Mouse (Mus musculus): ENCODE measurements around the gene Slc6a13. TPM values are rescaled to one million over a fixed set of nuclear protein-coding genes. Genes with fewer than 3 reads are reported as not detected.
A peak's percentile ranks its signal among the peaks of the same experiment; 100 is the strongest.

The Slc6a13 gene
- polyA plus RNA-seq, 1 experiment from 2014 or later, result 0.92 TPM

DNA sequence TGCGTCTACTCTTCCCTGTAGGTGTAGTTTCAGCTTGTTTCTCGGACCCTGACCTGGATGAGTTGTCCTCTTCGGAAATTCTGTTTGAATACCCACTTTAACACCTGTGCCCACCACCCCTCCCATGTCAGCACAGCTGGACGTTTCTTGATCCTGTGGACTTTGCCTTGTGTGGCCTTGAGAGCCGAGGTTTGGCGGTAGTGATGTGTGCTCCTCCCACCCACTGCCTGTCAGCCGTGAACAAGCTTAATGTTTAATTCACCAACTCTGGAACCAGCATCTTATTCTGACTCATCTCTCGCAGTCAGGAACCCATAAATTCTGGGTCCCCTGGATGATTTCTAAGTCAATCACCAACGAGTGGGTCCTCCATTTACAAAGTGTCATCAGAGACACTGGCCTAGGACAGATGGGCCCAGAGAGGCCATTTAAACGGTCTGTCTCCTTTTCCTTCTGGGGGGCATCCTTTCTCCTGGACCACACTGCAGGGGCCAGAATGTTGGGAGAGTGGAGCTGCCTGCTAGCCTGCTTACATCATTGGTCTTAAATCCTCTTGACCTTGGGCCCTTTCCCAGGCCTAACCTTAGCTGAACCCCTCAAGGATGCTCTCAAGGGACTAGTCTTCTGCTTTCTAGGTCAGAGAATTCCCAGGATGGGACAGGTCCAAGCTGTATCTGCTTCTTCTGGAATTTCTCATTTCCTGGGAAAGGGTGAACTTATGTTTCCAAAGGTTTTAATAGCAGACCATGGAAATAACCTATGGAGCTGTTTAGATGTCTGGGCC is 71.4 kb downstream of the Slc6a13 start:
- H3K4me1 ChIP-seq (ENCODE audit: insufficient read depth), result no peaks in the 10 kb centered on the region
- no peak for TF ChIP-seq CTCF (IDR thresholded peaks at IDR 0.05; ENCODE audit: low read depth)
- no peak overlapping the region for H3K27ac ChIP-seq (ENCODE audit: low read depth)
- H3K9ac ChIP-seq, result no peak overlapping the region
- no peaks in the 10 kb centered on the region for H3K36me3 ChIP-seq (ENCODE audit: insufficient read depth)
- H3K9me3 ChIP-seq (ENCODE audit: low read depth, low read length), result no peaks in the 10 kb centered on the region
- no peak overlapping the region for H3K4me2 ChIP-seq
- no peak for DNase-seq
- H3K27me3 ChIP-seq (ENCODE audit: insufficient read depth, low read length), result no peaks in the 10 kb centered on the region
- ATAC-seq (ENCODE audit: insufficient read depth), result no peak
- no peak overlapping the region for H3K4me3 ChIP-seq (ENCODE audit: low read depth, low read length)
- 62% methylated on average over 10 of the region's 10 CpGs for whole genome bisulfite sequencing

DNA sequence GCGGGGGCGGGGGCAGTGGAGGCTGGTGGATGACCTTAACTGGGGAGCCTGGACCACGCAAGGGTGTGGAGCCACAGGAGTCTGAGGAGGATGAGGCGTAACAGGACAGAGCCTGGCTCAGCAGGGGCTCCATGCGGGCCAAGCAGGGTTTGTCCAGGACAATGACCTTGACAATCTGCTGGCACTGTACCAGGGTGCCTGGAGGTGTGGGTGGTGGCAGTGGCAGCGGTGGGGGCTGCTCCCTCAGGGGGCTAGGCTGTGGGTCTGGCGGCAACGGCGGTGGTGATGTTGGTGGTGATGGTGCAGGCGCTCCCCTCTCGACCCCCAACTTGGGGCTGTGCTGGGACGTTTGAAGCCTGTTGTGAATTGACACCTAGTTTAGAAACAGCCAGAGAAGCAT is 76.1 kb downstream of the Slc6a13 start:
- ATAC-seq (ENCODE audit: insufficient read depth), result 0 out of 2 replicates have a peak, but pooled peaks have one; percentile 45
- H3K9me3 ChIP-seq (ENCODE audit: low read depth, low read length), result no peaks in the 10 kb centered on the region
- no peaks in the 10 kb centered on the region for H3K27me3 ChIP-seq (ENCODE audit: insufficient read depth, low read length)
- H3K4me2 ChIP-seq, result no peak overlapping the region
- H3K4me3 ChIP-seq (ENCODE audit: low read depth, low read length), result no peak overlapping the region
- 58% methylated on average over 12 of the region's 12 CpGs for WGBS
- TF ChIP-seq CTCF (IDR thresholded peaks at IDR 0.05; ENCODE audit: low read depth), result no peak
- no peaks in the 10 kb centered on the region for H3K36me3 ChIP-seq (ENCODE audit: insufficient read depth)
- no peaks in the 10 kb centered on the region for H3K4me1 ChIP-seq (ENCODE audit: insufficient read depth)
- no peak overlapping the region for H3K27ac ChIP-seq (ENCODE audit: low read depth)
- DNase-seq, result no peak
- H3K9ac ChIP-seq, result no peak overlapping the region

DNA sequence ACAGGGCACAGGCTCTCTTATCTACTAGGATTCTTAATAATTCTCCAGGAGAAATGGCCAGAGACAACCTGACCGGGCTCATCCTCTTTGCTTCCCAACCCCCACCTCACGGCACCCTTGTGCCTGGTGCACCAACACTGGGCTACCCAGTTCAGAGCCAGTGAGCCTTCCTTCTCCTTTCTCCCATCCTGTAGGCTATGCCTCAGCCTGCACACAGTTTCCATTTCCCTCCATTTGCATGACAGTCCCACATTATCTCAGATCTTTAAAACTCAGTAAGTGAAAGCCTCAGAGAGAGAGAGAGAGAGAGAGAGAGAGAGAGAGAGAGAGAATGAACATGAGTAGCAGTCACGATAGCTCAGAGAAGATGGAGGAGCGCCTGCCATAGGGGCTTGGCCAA is 78.2 kb downstream of the Slc6a13 start:
- Histone ChIP-seq H3K4me2 (no peak overlapping the region), H3K27ac (ENCODE audit: low read depth) (no peak overlapping the region), H3K36me3 (ENCODE audit: insufficient read depth) (no peaks in the 10 kb centered on the region), H3K27me3 (ENCODE audit: insufficient read depth, low read length) (no peaks in the 10 kb centered on the region), H3K9ac (no peak overlapping the region), H3K9me3 (ENCODE audit: low read depth, low read length) (no peaks in the 10 kb centered on the region), H3K4me1 (ENCODE audit: insufficient read depth) (no peaks in the 10 kb centered on the region; the same call in 1 of the 2 replicates), H3K4me3 (ENCODE audit: low read depth, low read length) (no peak overlapping the region)
- DNase-seq (no peak), ATAC-seq (ENCODE audit: insufficient read depth) (no peak)
- TF ChIP-seq CTCF (IDR thresholded peaks at IDR 0.05; ENCODE audit: low read depth), result no peak
- 57% methylated on average over 4 of the region's 4 CpGs for WGBS

DNA sequence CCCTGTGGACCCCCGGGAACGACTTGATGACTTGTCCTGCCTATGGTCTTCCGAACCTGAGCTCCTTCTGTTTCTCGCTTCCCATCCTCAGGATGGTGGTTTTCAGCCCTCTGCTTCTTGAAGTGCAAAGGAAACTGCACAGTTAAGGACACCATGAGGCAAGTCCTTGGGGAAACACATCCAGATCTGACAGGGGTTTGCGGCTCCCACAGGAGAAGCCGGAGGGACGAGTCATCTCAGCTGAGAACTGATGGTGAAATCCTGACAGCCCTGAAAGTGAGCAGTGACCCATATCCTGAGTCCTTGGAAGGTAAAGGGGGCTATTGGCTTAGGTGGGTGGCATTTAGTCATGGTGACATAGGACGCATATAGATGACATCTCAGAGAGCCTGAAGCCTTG is 80.5 kb downstream of the Slc6a13 start:
- 81% methylated on average over 8 of the region's 8 CpGs for WGBS
- H3K4me2 ChIP-seq, result no peak overlapping the region
- no peak overlapping the region for H3K27ac ChIP-seq (ENCODE audit: low read depth)
- no peak overlapping the region for H3K9ac ChIP-seq
- TF ChIP-seq CTCF (IDR thresholded peaks at IDR 0.05; ENCODE audit: low read depth), result no peak
- DNase-seq (no peak), ATAC-seq (ENCODE audit: insufficient read depth) (no peak)
- no peak overlapping the region for H3K4me3 ChIP-seq (ENCODE audit: low read depth, low read length)
- H3K9me3 ChIP-seq (ENCODE audit: low read depth, low read length), result no peaks in the 10 kb centered on the region
- no peaks in the 10 kb centered on the region for H3K36me3 ChIP-seq (ENCODE audit: insufficient read depth)
- H3K4me1 ChIP-seq (ENCODE audit: insufficient read depth), result no peaks in the 10 kb centered on the region; the same call in 1 of the 2 replicates
- H3K27me3 ChIP-seq (ENCODE audit: insufficient read depth, low read length), result no peaks in the 10 kb centered on the region

DNA sequence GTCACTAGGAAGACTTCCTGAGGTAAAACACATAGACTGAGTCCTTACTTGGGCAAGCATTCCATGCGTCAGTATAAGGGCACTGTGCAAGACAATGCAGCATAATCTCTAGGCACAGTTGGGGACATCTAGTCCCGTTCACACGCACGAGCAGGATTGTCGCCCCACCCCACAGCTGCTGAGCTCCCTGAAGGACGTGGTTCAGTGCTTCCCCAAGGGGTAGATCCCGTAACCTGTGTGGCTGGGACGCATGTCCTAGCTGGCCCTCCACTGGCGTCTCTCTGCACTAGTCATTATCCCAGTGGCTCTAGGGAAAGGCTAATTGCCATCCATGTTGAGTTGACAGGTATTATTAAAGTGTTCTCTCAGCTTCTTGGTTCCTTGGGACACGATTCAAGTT is 82.0 kb downstream of the Slc6a13 start:
- 58% methylated on average over 10 of the region's 10 CpGs for WGBS
- H3K4me3 ChIP-seq (ENCODE audit: low read depth, low read length), result no peak overlapping the region
- no peaks in the 10 kb centered on the region; the same call in 1 of the 2 replicates for H3K4me1 ChIP-seq (ENCODE audit: insufficient read depth)
- DNase-seq, result no peak
- no peak overlapping the region for H3K4me2 ChIP-seq
- H3K9ac ChIP-seq, result no peak overlapping the region
- no peak for TF ChIP-seq CTCF (IDR thresholded peaks at IDR 0.05; ENCODE audit: low read depth)
- H3K27ac ChIP-seq (ENCODE audit: low read depth), result no peak overlapping the region
- H3K9me3 ChIP-seq (ENCODE audit: low read depth, low read length), result no peaks in the 10 kb centered on the region
- H3K36me3 ChIP-seq (ENCODE audit: insufficient read depth), result no peaks in the 10 kb centered on the region
- ATAC-seq (ENCODE audit: insufficient read depth), result no peak; the same call in 1 of the 2 replicates
- H3K27me3 ChIP-seq (ENCODE audit: insufficient read depth, low read length), result no peaks in the 10 kb centered on the region

DNA sequence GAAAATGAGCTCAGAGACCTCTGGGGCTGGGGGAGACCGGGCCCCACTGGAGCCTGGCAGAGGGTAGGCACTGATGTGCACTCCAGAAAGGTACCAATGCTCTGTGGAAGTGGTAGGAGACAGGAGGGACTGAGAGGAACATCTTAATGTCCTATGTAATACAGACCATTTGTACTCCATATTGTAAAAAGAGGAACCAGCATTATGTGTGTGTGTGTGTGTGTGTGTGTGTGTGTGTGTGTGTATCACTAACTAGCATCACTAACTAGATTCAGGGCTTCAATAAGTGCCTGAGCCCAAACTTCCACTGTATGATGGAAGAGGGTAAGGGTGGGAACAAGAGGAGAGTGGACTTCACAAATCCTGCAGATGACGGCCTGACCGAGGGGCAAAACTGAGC is 85.4 kb downstream of the Slc6a13 start:
- no peak for ATAC-seq (ENCODE audit: insufficient read depth)
- DNase-seq, result no peak
- H3K9ac ChIP-seq, result no peak overlapping the region
- H3K4me2 ChIP-seq, result no peak overlapping the region
- H3K4me3 ChIP-seq (ENCODE audit: low read depth, low read length), result no peak overlapping the region
- no peaks in the 10 kb centered on the region; the same call in 1 of the 2 replicates for H3K4me1 ChIP-seq (ENCODE audit: insufficient read depth)
- no peaks in the 10 kb centered on the region for H3K36me3 ChIP-seq (ENCODE audit: insufficient read depth)
- no peaks in the 10 kb centered on the region for H3K9me3 ChIP-seq (ENCODE audit: low read depth, low read length)
- WGBS, result 73% methylated on average over 3 of the region's 3 CpGs
- no peak overlapping the region for H3K27ac ChIP-seq (ENCODE audit: low read depth)
- TF ChIP-seq CTCF (IDR thresholded peaks at IDR 0.05; ENCODE audit: low read depth), result no peak
- no peaks in the 10 kb centered on the region for H3K27me3 ChIP-seq (ENCODE audit: insufficient read depth, low read length)

Small RNAs within 50 kb of the gene (microRNA-seq; reads per million reads assigned to microRNA genes)
- gene Gm24855 (ENCODE audit: borderline number of aligned reads), result not detected

Other genes with a start within 250 kb of the Slc6a13 start
- gene Mical3, start 169.2 kb upstream of the Slc6a13 start, polyA plus RNA-seq (2014; fragmentation: Nextera tagmentation; extraction: Ambion mirVana), result 27.0 and 29.8 TPM in 2 replicates
- 7.6 and 8.1 TPM in 2 replicates for gene Pex26, start 116.6 kb upstream of the Slc6a13 start, polyA plus RNA-seq (2014; fragmentation: Nextera tagmentation; extraction: Ambion mirVana)
- gene Tuba8, start 89.5 kb upstream of the Slc6a13 start, polyA plus RNA-seq (2014; fragmentation: Nextera tagmentation; extraction: Ambion mirVana), result 2.1 and 3.0 TPM in 2 replicates
- 2.8 and 3.3 TPM in 2 replicates for gene Usp18, start 54.3 kb upstream of the Slc6a13 start, polyA plus RNA-seq (2014; fragmentation: Nextera tagmentation; extraction: Ambion mirVana)
- gene Slc6a12, start 42.8 kb downstream of the Slc6a13 start, polyA plus RNA-seq (2014; fragmentation: Nextera tagmentation; extraction: Ambion mirVana), result not detected in 2 replicates
- not detected in 2 replicates for gene Iqsec3, start 173.5 kb downstream of the Slc6a13 start, polyA plus RNA-seq (2014; fragmentation: Nextera tagmentation; extraction: Ambion mirVana)

All from lung, embryonic 14.5 days (tissue).